Mouse (Mus musculus) neural tube, embryonic 15.5 days (tissue): ENCODE measurements at regions not wholly inside any gene's neighbourhood (a gene's known extent, or its start where the extent isn't known, plus 50 kb on each side); places are given as distances from the start of the nearest gene placed in this dataset.

Experiments
- ATAC-seq: fragments of 200-750 bp; cut with Nextera tagmentation; 2 replicates; pipeline ENCODE4 v1.8.0; 2017; ENCODE audit warnings: mild to moderate bottlenecking, moderate TSS enrichment, moderate library complexity; ENCODE audit not compliant: low FRiP score
- H3K27ac ChIP-seq: fragments of 300-500 bp; sonication (generic); replicated peaks from 2 replicates; pipeline ENCODE4 v1.5.1; 2015; ENCODE audit warnings: mild to moderate bottlenecking, inconsistent platforms
- H3K27me3 ChIP-seq: fragments of 300-500 bp; sonication (generic); replicated peaks from 2 replicates; pipeline ENCODE4 v1.6.1; 2015; ENCODE audit warnings: inconsistent platforms
- H3K36me3 ChIP-seq: fragments of 300-500 bp; sonication (generic); 2 replicates; pipeline ENCODE4 v1.6.1; 2015; ENCODE audit warnings: inconsistent platforms
- H3K4me1 ChIP-seq: fragments of 300-500 bp; sonication (generic); 2 replicates; pipeline ENCODE4 v1.6.1; 2015; ENCODE audit warnings: inconsistent platforms
- H3K4me2 ChIP-seq: fragments of 300-500 bp; sonication (generic); 2 replicates; pipeline ENCODE4 v1.6.1; 2015; ENCODE audit warnings: inconsistent platforms, mild to moderate bottlenecking, moderate library complexity
- H3K4me3 ChIP-seq: fragments of 300-500 bp; sonication (generic); replicated peaks from 2 replicates; pipeline ENCODE4 v1.5.1; 2015; ENCODE audit warnings: mild to moderate bottlenecking, inconsistent platforms
- H3K9ac ChIP-seq: fragments of 300-500 bp; sonication (generic); replicated peaks from 2 replicates; pipeline ENCODE4 v1.6.1; 2015; ENCODE audit warnings: mild to moderate bottlenecking, inconsistent platforms
- H3K9me3 ChIP-seq: fragments of 300-500 bp; sonication (generic); replicated peaks from 2 replicates; pipeline ENCODE4 v1.6.1; 2016; ENCODE audit warnings: inconsistent platforms
- WGBS: fragments of 180-500 bp; shearing (Covaris S2); methylation state at CpG from one replicate; pipeline ENCODE4 v1.1.7; 2015; ENCODE audit warnings: mixed read lengths; 5-methylcytosine and 5-hydroxymethylcytosine counted together

DNA sequence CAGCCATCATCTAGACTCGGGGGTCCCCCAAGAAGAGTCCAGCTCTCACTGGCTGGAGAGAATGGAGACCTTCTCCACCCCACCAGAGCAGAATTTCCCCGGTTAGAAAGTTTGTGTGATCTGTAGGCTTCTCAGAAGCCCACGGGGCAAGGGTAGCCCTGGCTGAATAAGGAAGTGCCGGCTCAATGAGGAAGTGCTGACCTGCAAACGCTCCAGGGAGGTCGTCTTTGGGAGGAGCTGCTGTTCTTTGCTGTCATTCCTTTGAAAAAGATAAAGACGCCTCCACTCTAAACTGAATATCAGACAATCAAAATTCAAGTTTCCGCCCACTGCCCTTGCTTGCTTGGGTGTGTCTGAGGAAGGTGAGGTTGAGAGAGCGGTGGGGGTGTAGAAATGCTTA is 73.0 kb downstream of the Dlk1 start:
- peaks cover 3% of the 10 kb centered on the region; the same call in 1 of the 2 replicates for H3K27me3 ChIP-seq

DNA sequence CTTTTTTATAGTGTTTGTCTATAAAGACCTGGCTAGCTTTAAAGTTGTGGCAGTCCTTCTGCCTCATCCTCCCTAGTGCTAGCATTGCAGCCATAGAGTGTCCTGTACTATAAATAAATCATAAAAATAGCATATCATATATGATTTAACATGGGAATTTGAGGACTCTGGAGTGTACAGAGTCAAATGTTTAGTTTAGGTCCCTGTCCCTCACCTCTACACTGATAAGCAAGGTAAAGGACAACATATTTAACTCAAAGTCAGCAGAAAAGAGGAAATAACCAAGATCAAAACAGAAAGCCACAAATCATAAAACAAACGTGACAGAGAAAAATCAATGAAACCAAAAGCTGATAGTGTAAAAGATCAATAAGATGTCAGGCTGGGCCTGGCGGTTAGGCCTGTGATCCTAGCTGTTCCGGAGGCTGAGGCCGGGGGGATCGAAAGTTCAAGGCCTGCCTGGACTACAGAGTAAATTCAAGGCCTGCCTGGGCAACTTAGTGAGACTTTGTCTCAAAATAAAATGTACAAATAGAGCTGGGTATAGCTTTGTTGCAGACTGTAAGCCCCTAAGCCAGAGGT is 68.7 kb downstream of the Dlk1 start:
- no peak overlapping the region for H3K9ac ChIP-seq
- no peaks in the 10 kb centered on the region for H3K9me3 ChIP-seq
- H3K4me3 ChIP-seq, result no peak overlapping the region
- no peaks in the 10 kb centered on the region for H3K36me3 ChIP-seq
- H3K4me1 ChIP-seq, result peaks cover 24% of the 10 kb centered on the region
- H3K27ac ChIP-seq, result no peak overlapping the region
- no peak for ATAC-seq
- H3K4me2 ChIP-seq, result no peak overlapping the region
- H3K27me3 ChIP-seq, result no peaks in the 10 kb centered on the region; the same call in 1 of the 2 replicates
- WGBS, result 86% methylated on average over 5 of the region's 5 CpGs

More for the DNA sequence above, 73.0 kb downstream of the Dlk1 start:
- Histone ChIP-seq H3K4me3 (no peak overlapping the region), H3K9me3 (0 out of 2 replicates have a peak, but pooled peaks cover 25% of the 10 kb centered on the region), H3K4me1 (peaks cover 6% of the 10 kb centered on the region; the same call in 1 of the 2 replicates), H3K4me2 (no peak overlapping the region), H3K27ac (no peak overlapping the region), H3K36me3 (no peaks in the 10 kb centered on the region), H3K9ac (no peak overlapping the region)
- WGBS, result 68% methylated on average over 9 of the region's 9 CpGs
- no peak for ATAC-seq

DNA sequence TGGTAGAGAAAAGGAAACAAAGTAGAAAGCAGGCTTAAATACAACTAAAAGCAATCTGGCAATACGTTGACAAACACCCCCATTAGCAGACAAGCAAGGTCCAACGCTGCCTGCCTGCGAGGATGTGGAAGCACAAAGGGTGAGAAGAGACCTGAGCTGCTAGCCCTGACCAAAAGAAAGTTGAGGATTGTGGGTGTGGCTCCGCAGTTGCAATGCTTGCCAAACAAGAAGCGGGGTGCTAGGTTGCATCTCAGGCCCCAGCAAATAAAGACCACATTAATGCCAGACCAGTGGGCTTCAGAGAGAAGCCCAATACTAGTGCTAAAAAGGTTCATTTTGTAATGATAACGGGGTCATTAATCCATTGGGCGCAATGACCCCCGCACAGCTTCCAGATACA is 67.8 kb downstream of the Dlk1 start:
- no peak overlapping the region for H3K4me2 ChIP-seq
- no peaks in the 10 kb centered on the region; the same call in 1 of the 2 replicates for H3K27me3 ChIP-seq
- H3K36me3 ChIP-seq, result no peaks in the 10 kb centered on the region
- H3K9ac ChIP-seq, result no peak overlapping the region
- no peak for ATAC-seq
- peaks cover 24% of the 10 kb centered on the region for H3K4me1 ChIP-seq
- WGBS, result 10% methylated on average over 8 of the region's 8 CpGs
- H3K27ac ChIP-seq, result no peak overlapping the region
- H3K4me3 ChIP-seq, result no peak overlapping the region
- H3K9me3 ChIP-seq, result no peaks in the 10 kb centered on the region

DNA sequence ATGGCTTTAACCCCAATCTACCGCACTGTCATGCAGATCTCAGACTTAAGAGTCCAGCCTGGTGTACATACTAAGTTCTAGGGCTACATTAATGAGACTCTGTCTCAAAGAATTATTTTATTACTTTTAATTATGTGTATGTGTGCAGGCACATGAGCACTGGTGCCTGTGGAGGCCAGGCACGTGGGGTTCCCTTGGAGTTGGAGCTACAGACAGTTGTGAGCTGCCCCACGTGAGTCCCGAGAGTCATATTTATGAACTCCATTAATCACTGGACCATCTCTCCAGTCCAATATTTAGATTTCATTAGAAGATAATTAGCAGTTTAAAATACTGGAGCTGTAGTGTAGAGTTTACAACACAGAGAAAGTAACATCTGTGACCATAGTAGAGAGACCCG is 67.2 kb downstream of the Dlk1 start:
- 22% methylated on average over 5 of the region's 5 CpGs for WGBS
- Histone ChIP-seq H3K9me3 (no peaks in the 10 kb centered on the region), H3K4me3 (no peak overlapping the region), H3K4me1 (peaks cover 24% of the 10 kb centered on the region), H3K27me3 (no peaks in the 10 kb centered on the region; the same call in 1 of the 2 replicates), H3K27ac (no peak overlapping the region), H3K9ac (no peak overlapping the region), H3K36me3 (no peaks in the 10 kb centered on the region), H3K4me2 (no peak overlapping the region)
- peak; percentile 83 for ATAC-seq

DNA sequence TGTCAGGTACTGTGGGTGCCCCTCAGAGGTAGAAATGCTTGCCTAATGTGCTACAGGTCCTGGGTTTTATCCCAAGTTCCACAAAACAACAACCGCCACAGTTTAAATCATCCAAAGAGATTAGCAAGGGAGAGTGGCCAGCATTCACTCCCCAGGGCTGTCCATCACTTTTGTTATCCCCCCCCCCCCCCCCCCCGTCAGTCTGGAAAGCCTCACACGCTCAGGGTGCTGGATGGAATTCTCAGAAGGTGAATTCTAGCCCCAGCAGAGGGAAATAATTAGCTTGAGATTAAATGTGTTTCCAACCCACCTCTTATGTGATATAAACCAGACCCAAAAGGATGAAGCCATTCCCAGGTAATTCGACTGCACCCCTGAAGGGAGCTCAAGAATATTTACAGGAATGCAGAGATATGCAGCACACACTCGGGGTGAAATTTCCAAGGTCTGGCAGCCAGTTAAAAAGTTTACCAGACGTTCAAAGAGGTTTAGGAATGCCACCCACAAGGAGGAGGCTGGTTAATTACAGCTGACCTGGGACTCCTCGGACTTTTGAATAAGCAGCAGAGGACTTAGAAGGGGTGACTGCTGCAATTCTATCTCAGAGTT is 65.9 kb downstream of the Dlk1 start:
- ATAC-seq, result no peak
- WGBS, result 22% methylated on average over 7 of the region's 7 CpGs
- Histone ChIP-seq H3K4me1 (peaks cover 24% of the 10 kb centered on the region), H3K4me2 (no peak overlapping the region), H3K9ac (no peak overlapping the region), H3K27ac (no peak overlapping the region), H3K4me3 (no peak overlapping the region), H3K36me3 (no peaks in the 10 kb centered on the region), H3K9me3 (no peaks in the 10 kb centered on the region), H3K27me3 (no peaks in the 10 kb centered on the region; the same call in 1 of the 2 replicates)

DNA sequence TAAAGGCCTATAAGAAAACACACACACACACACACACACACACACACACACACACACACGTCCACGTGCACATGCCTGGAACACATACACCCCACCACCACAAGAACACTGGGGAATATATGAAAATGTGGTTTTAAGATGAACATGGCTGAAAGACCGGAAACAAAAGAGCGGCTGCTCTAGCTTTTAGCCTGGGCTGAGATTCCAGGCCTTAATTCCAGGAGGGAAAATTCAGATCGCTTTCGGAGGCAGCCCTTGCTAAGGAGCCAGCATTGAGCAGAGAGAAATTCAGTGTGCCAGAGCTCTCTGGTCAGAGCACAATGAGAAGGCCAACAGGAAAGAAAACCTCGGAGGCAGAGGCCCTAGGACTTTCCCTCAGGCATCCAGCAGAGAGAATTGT is 65.1 kb downstream of the Dlk1 start:
- Histone ChIP-seq H3K9ac (no peak overlapping the region), H3K36me3 (no peaks in the 10 kb centered on the region), H3K4me3 (no peak overlapping the region), H3K27ac (no peak overlapping the region), H3K27me3 (no peaks in the 10 kb centered on the region), H3K4me2 (no peak overlapping the region), H3K4me1 (peaks cover 24% of the 10 kb centered on the region), H3K9me3 (no peaks in the 10 kb centered on the region)
- 59% methylated on average over 7 of the region's 7 CpGs for WGBS
- no peak for ATAC-seq

DNA sequence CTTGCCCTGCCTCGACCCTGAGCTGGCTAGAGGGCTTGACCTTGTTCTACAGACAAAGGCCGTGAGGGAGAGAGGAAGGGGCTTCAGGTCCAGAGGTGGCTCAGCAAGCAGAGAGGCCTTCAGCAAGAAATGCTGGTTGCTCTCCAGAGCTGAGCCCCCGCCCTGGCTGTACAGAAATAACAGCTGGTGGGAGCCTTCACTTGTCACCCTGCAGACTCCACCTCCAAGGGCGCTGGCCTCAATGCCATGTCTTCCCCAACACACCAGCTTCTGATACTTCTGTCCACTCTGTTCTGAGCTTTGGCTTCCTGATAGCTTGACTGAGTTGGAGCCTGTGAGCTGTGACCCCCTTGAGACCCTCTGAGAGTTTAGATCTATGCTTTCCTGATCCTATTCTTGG is 64.3 kb downstream of the Dlk1 start:
- no peaks in the 10 kb centered on the region for H3K9me3 ChIP-seq
- H3K9ac ChIP-seq, result no peak overlapping the region
- H3K4me3 ChIP-seq, result no peak overlapping the region
- no peaks in the 10 kb centered on the region for H3K27me3 ChIP-seq
- 64% methylated on average over 4 of the region's 4 CpGs for WGBS
- H3K4me2 ChIP-seq, result no peak overlapping the region
- ATAC-seq, result no peak
- H3K4me1 ChIP-seq, result peaks cover 24% of the 10 kb centered on the region
- no peaks in the 10 kb centered on the region for H3K36me3 ChIP-seq
- H3K27ac ChIP-seq, result no peak overlapping the region

DNA sequence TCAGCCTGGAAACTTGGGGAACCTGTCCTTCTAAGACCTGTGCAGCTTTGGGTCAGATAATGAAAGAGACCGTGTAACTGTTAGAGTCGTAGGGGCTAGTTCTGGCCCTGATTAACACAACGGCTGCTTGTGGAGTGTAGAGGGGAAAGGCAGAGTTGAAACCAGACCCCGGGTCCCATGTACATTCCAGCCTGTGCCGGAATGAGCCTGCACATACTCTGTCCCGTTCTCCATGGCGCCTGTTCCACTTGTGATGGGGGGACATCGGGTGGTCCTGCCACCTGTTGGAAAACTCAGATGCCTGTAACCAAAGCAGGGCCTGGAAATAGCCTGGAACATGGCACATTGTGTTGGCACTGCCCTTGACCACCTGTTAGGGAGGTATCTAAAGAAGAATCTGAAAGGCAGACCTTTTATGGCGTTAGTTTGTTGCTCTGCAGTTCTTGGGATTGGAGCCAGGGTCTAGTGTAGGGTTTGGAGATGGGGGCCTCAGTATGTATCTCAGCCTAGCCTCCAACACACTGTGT is 61.7 kb downstream of the Dlk1 start:
- Histone ChIP-seq H3K9me3 (no peaks in the 10 kb centered on the region), H3K4me3 (no peak overlapping the region), H3K27me3 (no peaks in the 10 kb centered on the region), H3K9ac (no peak overlapping the region), H3K4me2 (no peak overlapping the region), H3K4me1 (peaks cover 26% of the 10 kb centered on the region), H3K27ac (no peak overlapping the region), H3K36me3 (no peaks in the 10 kb centered on the region)
- WGBS, result 95% methylated on average over 9 of the region's 9 CpGs
- ATAC-seq, result no peak
